Mouse (Mus musculus) cerebellum, adult 2 months (tissue): Measurements from ENCODE around the gene Atg101.

Experiments used
- CTCF ChIP-seq: fragments of 200-500 bp; IDR thresholded peaks from 2 replicates; pipeline ENCODE4 v1.5.1; 2011; ENCODE audit warnings: low read depth, mild to moderate bottlenecking, control low read depth, low read length, moderate library complexity, borderline replicate concordance; ENCODE audit not compliant: insufficient read depth
- POLR2A ChIP-seq: fragments of 200-500 bp; IDR thresholded peaks from 2 replicates; pipeline ENCODE4 v1.6.1; 2011; ENCODE audit warnings: low read length, control low read depth, borderline replicate concordance; ENCODE audit not compliant: insufficient read depth

GRCm38 (mm10) chr15:101296091-101296490 is 12.0 kb downstream of the Atg101 start:
- TF ChIP-seq CTCF (no peak), POLR2A (no peak)
